8 mouse cellular contexts compared by ENCODE assay signal in genomic region chr19:47264322-47265092, GRCm38 (mm10).
A peak's percentile ranks its signal among the peaks of the same experiment; 100 is the strongest.
DNase-seq lines count a peak whose midpoint lies in the region; ATAC-seq and TF ChIP-seq lines count a peak whose summit lies in the region.

No protein-coding gene starts in this region.

- peak; percentile 12 for DNase-seq in MEL-GATA-1-ER (ENCODE audit: extremely low read depth, low read depth)
- peak; percentile 78 to 80 for DNase-seq in heart, postnatal 36 days
- peak; percentile 55 for DNase-seq in large intestine, adult 2 months (ENCODE audit: low read depth, low spot score)
- peak; percentile 68 for DNase-seq in ovary, postnatal 36 days (ENCODE audit: low spot score)

- peak; percentile 53 for TF ChIP-seq CTCF in bone marrow macrophage, adult 2 months (IDR thresholded peaks at IDR 0.05; ENCODE audit: low read depth, low read length)

- no peak overlapping the region for H3K27ac ChIP-seq in bone marrow macrophage, adult 2 months (ENCODE audit: insufficient read depth, low read depth, low read length)
- no peak overlapping the region for H3K27ac ChIP-seq in embryonic facial prominence, embryonic 15.5 days (replicated peaks)
- no peak overlapping the region for H3K27ac ChIP-seq in lung, embryonic 16.5 days (ENCODE audit: low read length)

- peak; percentile 60; the same call in 1 of the 2 replicates for ATAC-seq in embryonic facial prominence, embryonic 15.5 days (ENCODE audit: insufficient number of reproducible peaks, low FRiP score, low TSS enrichment, low read depth)
- ATAC-seq in lung, embryonic 16.5 days (ENCODE audit: low read depth) = peak; percentile 81
- no peak for ATAC-seq in monocyte, adult 5-6 weeks (replicated peaks; ENCODE audit: insufficient number of reproducible peaks, low FRiP score, low TSS enrichment, poor library complexity, severe bottlenecking)

- 46% methylated on average over 11 of the region's 11 CpGs for WGBS in embryonic facial prominence, embryonic 15.5 days
- WGBS in large intestine, adult 2 months = 44% methylated on average over 11 of the region's 11 CpGs
- WGBS in lung, embryonic 16.5 days = 43% methylated on average over 11 of the region's 11 CpGs

- intact Hi-C loops in heart, postnatal 36 days (cut with DNase I) = loop anchor here (1.0 to 10.0 kb wide), 4 partner anchors 74 to 560 kb away; partner anchors contain the start of gene Sh3pxd2a

- peaks cover 9% of the 10 kb centered on the region for H3K4me1 ChIP-seq in bone marrow macrophage, adult 2 months (ENCODE audit: control insufficient read depth, insufficient read depth, low read length)
- H3K4me1 ChIP-seq in embryonic facial prominence, embryonic 15.5 days = 0 out of 2 replicates have a peak, but pooled peaks cover 14% of the 10 kb centered on the region
- peaks cover 4% of the 10 kb centered on the region; the same call in 1 of the 2 replicates for H3K4me1 ChIP-seq in lung, embryonic 16.5 days (replicated peaks; ENCODE audit: control insufficient read depth, insufficient read depth, low read length)

- no peak for TF ChIP-seq POLR2A in bone marrow macrophage, adult 2 months (IDR thresholded peaks at IDR 0.05; ENCODE audit: borderline replicate concordance, low read depth, low read length)

- H3K4me2 ChIP-seq in embryonic facial prominence, embryonic 15.5 days (replicated peaks) = no peak overlapping the region
- no peak overlapping the region for H3K4me2 ChIP-seq in lung, embryonic 16.5 days (ENCODE audit: low read depth, low read length)

- H3K36me3 ChIP-seq in embryonic facial prominence, embryonic 15.5 days = peaks cover 51% of the 10 kb centered on the region
- peaks cover 24% of the 10 kb centered on the region for H3K36me3 ChIP-seq in lung, embryonic 16.5 days (ENCODE audit: control insufficient read depth, insufficient read depth, low read length)

- H3K9ac ChIP-seq in embryonic facial prominence, embryonic 15.5 days = no peak overlapping the region
- H3K9ac ChIP-seq in lung, embryonic 16.5 days (ENCODE audit: low read length) = no peak overlapping the region

- no peak overlapping the region for H3K4me3 ChIP-seq in bone marrow macrophage, adult 2 months (ENCODE audit: insufficient read depth, low read length)
- no peak overlapping the region for H3K4me3 ChIP-seq in embryonic facial prominence, embryonic 15.5 days (replicated peaks)
- no peak overlapping the region for H3K4me3 ChIP-seq in lung, embryonic 16.5 days (ENCODE audit: low read length)

- H3K27me3 ChIP-seq in embryonic facial prominence, embryonic 15.5 days = no peaks in the 10 kb centered on the region
- H3K27me3 ChIP-seq in lung, embryonic 16.5 days (ENCODE audit: control insufficient read depth, insufficient read depth, low read depth, low read length) = no peaks in the 10 kb centered on the region

- H3K9me3 ChIP-seq in embryonic facial prominence, embryonic 15.5 days (replicated peaks) = no peaks in the 10 kb centered on the region
- no peaks in the 10 kb centered on the region for H3K9me3 ChIP-seq in lung, embryonic 16.5 days (ENCODE audit: control insufficient read depth, low read length)

Comparison
In these comparisons a context has a peak if more than half of its experiments do, and no peak if none do; other contexts are left out.
1. DNase-seq: peak in every context shown above with its lines; median percentile 79 in heart, postnatal 36 days; 68 in ovary, postnatal 36 days; 55 in large intestine, adult 2 months; 12 in MEL-GATA-1-ER.